Comparison of ENCODE assay signal across 18 mouse cellular contexts in the genomic region with DNA sequence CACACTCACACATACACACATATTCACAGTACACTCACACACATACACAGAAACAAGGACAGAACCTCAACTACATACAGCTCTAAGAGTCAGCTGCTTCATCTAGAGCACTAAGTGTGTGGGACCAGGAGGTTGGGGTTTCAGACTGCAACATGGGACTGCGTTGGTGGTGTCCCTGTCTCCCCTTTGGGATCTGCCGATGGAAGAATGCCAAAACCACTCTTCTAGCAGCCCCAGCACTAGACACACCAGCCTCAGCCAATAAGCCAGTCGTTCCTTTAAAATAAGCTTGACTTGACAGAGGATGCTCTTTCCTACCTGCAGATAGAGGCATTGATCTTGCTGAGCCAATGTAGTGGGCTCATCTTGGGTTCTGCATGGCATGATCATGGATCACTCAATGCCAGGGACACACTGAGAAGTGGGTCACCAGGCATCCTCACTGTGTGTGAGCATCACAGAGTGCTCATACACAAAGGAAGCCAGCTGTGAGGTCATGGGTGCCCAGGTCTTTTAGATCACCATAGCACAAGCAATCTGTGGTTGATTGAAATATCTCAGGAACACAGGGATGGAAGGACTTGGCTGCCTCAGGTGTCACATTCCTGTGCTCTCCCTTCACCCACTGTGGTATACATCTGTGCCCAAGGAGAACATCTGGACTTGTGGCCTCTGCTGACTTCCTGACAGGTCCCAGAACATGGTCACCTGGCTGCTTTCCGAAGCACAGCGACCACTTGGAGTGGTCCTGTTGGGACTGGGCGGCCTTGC. TPM values are rescaled to one million over a fixed set of nuclear protein-coding genes. Genes with fewer than 3 reads are reported as not detected.
A peak's percentile ranks its signal among the peaks of the same experiment; 100 is the strongest.
DNase-seq lines count a peak whose midpoint lies in the region; ATAC-seq and TF ChIP-seq lines count a peak whose summit lies in the region.
"Had no signal": no experiment of that assay in that cellular context is flagged by ENCODE, and none has a peak within 500 bp of the region (broad histone marks: within the 10 kb centered on the region; RNA-seq: fewer than 3 reads in every experiment).

No protein-coding gene starts in this region.

- peaks cover 46% of the 10 kb centered on the region for H3K4me1 ChIP-seq in forebrain, embryonic 15.5 days
- H3K4me1 ChIP-seq in forebrain, embryonic 12.5 days = peaks cover 34% of the 10 kb centered on the region
- H3K4me1 ChIP-seq in hindbrain, postnatal 0 days (ENCODE audit: insufficient read depth, low read length) = peaks cover 14% of the 10 kb centered on the region
- peaks cover 2% of the 10 kb centered on the region; the same call in 1 of the 2 replicates for H3K4me1 ChIP-seq in hindbrain, embryonic 11.5 days (replicated peaks; ENCODE audit: control insufficient read depth, insufficient read depth, low read length)
- H3K4me1 ChIP-seq: intestine, embryonic 15.5 days had no signal

- TF ChIP-seq CTCF in hindbrain, postnatal 0 days (IDR thresholded peaks at IDR 0.05; ENCODE audit: low read depth) = no peak

- no peak overlapping the region for H3K4me3 ChIP-seq in forebrain, embryonic 15.5 days
- no peak overlapping the region for H3K4me3 ChIP-seq in forebrain, embryonic 12.5 days (replicated peaks)
- H3K4me3 ChIP-seq in hindbrain, postnatal 0 days (ENCODE audit: low read length) = no peak overlapping the region
- H3K4me3 ChIP-seq in hindbrain, embryonic 11.5 days (ENCODE audit: low read depth, low read length) = no peak overlapping the region
- H3K4me3 ChIP-seq: embryonic facial prominence, embryonic 13.5 days; heart, embryonic 10.5 days; intestine, embryonic 15.5 days had no signal

- H3K4me2 ChIP-seq in forebrain, embryonic 15.5 days (replicated peaks) = no peak overlapping the region
- H3K4me2 ChIP-seq in forebrain, embryonic 12.5 days = no peak overlapping the region
- no peak overlapping the region for H3K4me2 ChIP-seq in hindbrain, postnatal 0 days (ENCODE audit: low read depth, low read length)
- no peak overlapping the region for H3K4me2 ChIP-seq in hindbrain, embryonic 11.5 days (replicated peaks; ENCODE audit: low read depth, low read length)
- H3K4me2 ChIP-seq: embryonic facial prominence, embryonic 13.5 days; intestine, embryonic 15.5 days had no signal

- ATAC-seq in forebrain, embryonic 15.5 days (replicated peaks) = no peak
- no peak for ATAC-seq in forebrain, embryonic 12.5 days (ENCODE audit: low FRiP score)
- ATAC-seq in hindbrain, postnatal 0 days = no peak
- no peak for ATAC-seq in hindbrain, embryonic 11.5 days (ENCODE audit: low FRiP score)
- ATAC-seq: activated CD4-positive, CD25-positive, alpha-beta regulatory T cell, adult 4 months; intestine, embryonic 15.5 days; Patski had no signal

- H3K27ac ChIP-seq in forebrain, embryonic 15.5 days (replicated peaks) = peak overlapping the region; percentile 84
- no peak overlapping the region for H3K27ac ChIP-seq in forebrain, embryonic 12.5 days
- peak overlapping the region; percentile 54; the same call in 1 of the 2 replicates for H3K27ac ChIP-seq in hindbrain, postnatal 0 days
- H3K27ac ChIP-seq in hindbrain, embryonic 11.5 days (ENCODE audit: low read depth, low read length) = no peak overlapping the region
- H3K27ac ChIP-seq: embryonic facial prominence, embryonic 13.5 days; heart, embryonic 10.5 days; intestine, embryonic 15.5 days had no signal

- peak; percentile 64 for DNase-seq in cerebellum, adult 9-10 months
- DNase-seq in cerebellum, adult 11 months = no peak
- no peak for DNase-seq in hindbrain, postnatal 0 days (ENCODE audit: low spot score)
- DNase-seq in hindbrain, embryonic 11.5 days (ENCODE audit: low spot score) = no peak
- peak; percentile 30 for DNase-seq in brain, adult 2 months (ENCODE audit: low read depth, low spot score)
- DNase-seq: gastrocnemius, postnatal 10 days; heart, adult 18-20 months; heart, postnatal 10 days; heart, postnatal 4 days; kidney, adult 18-20 months had no signal

- H3K27me3 ChIP-seq in forebrain, embryonic 15.5 days = no peaks in the 10 kb centered on the region
- H3K27me3 ChIP-seq in forebrain, embryonic 12.5 days = peaks cover 4% of the 10 kb centered on the region; the same call in 1 of the 2 replicates
- H3K27me3 ChIP-seq in hindbrain, postnatal 0 days (ENCODE audit: insufficient read depth, low read length) = no peaks in the 10 kb centered on the region
- no peaks in the 10 kb centered on the region for H3K27me3 ChIP-seq in hindbrain, embryonic 11.5 days (ENCODE audit: control insufficient read depth, insufficient read depth, low read length)
- H3K27me3 ChIP-seq: CH12.LX; embryonic facial prominence, embryonic 13.5 days; intestine, embryonic 15.5 days; Patski had no signal

- WGBS in forebrain, embryonic 15.5 days = 85% methylated on average over 6 of the region's 6 CpGs
- 89% methylated on average over 6 of the region's 6 CpGs for WGBS in forebrain, embryonic 12.5 days
- WGBS in hindbrain, postnatal 0 days = 59% methylated on average over 6 of the region's 6 CpGs
- WGBS in hindbrain, embryonic 11.5 days = 88% methylated on average over 6 of the region's 6 CpGs

- no peaks in the 10 kb centered on the region for H3K36me3 ChIP-seq in forebrain, embryonic 15.5 days
- no peaks in the 10 kb centered on the region for H3K36me3 ChIP-seq in forebrain, embryonic 12.5 days (replicated peaks)
- no peaks in the 10 kb centered on the region for H3K36me3 ChIP-seq in hindbrain, postnatal 0 days (ENCODE audit: insufficient read depth, low read length)
- H3K36me3 ChIP-seq in hindbrain, embryonic 11.5 days (ENCODE audit: control insufficient read depth, insufficient read depth, low read length) = no peaks in the 10 kb centered on the region
- H3K36me3 ChIP-seq: embryonic facial prominence, embryonic 13.5 days; heart, embryonic 10.5 days; intestine, embryonic 15.5 days had no signal

- no peak overlapping the region for H3K9ac ChIP-seq in forebrain, embryonic 15.5 days (replicated peaks)
- no peak overlapping the region for H3K9ac ChIP-seq in forebrain, embryonic 12.5 days
- H3K9ac ChIP-seq in hindbrain, postnatal 0 days (replicated peaks; ENCODE audit: low read length) = no peak overlapping the region
- no peak overlapping the region for H3K9ac ChIP-seq in hindbrain, embryonic 11.5 days (ENCODE audit: low read depth, low read length)
- H3K9ac ChIP-seq: embryonic facial prominence, embryonic 13.5 days; intestine, embryonic 15.5 days had no signal

- H3K9me3 ChIP-seq in forebrain, embryonic 15.5 days = no peaks in the 10 kb centered on the region
- H3K9me3 ChIP-seq in forebrain, embryonic 12.5 days = no peaks in the 10 kb centered on the region
- no peaks in the 10 kb centered on the region for H3K9me3 ChIP-seq in hindbrain, postnatal 0 days (ENCODE audit: low read length)
- no peaks in the 10 kb centered on the region for H3K9me3 ChIP-seq in hindbrain, embryonic 11.5 days (ENCODE audit: control insufficient read depth, low read length)
- H3K9me3 ChIP-seq: embryonic facial prominence, embryonic 13.5 days; heart, embryonic 10.5 days; intestine, embryonic 15.5 days had no signal

RNA-seq across cellular contexts. Expression of gene Sez6l, which starts 22.7 kb away (rescaled TPM):
- polyA plus RNA-seq in forebrain, embryonic 15.5 days (2015; fragmentation: Nextera tagmentation; extraction: Ambion mirVana) = 33.1 and 33.3 TPM in 2 replicates
- 13.4 and 14.8 TPM in 2 replicates for polyA plus RNA-seq in forebrain, embryonic 12.5 days (2016; fragmentation: Nextera tagmentation; extraction: Ambion mirVana)
- total RNA-seq in hindbrain, postnatal 0 days (2014; rRNA removed) = 80.1 and 93.5 TPM in 2 replicates
- 39.5 and 43.5 TPM in 2 replicates for polyA plus RNA-seq in hindbrain, postnatal 0 days (2015; fragmentation: Nextera tagmentation; extraction: Ambion mirVana)
- 4.9 and 5.1 TPM in 2 replicates for polyA plus RNA-seq in hindbrain, embryonic 11.5 days (2014; fragmentation: Nextera tagmentation; extraction: Ambion mirVana)
- total RNA-seq: CH12.LX had no signal
- polyA plus RNA-seq: activated CD4-positive, CD25-positive, alpha-beta regulatory T cell, adult 4 months had no signal

Comparison
In these comparisons a context has a peak if more than half of its experiments do, and no peak if none do; other contexts are left out.
1. DNase-seq: peak in cerebellum, adult 9-10 months (single experiment) and brain, adult 2 months (single experiment); none in cerebellum, adult 11 months (single experiment), hindbrain, postnatal 0 days (single experiment) and hindbrain, embryonic 11.5 days (single experiment).
2. H3K27ac ChIP-seq: peak in forebrain, embryonic 15.5 days (single experiment) and hindbrain, postnatal 0 days (single experiment); none in forebrain, embryonic 12.5 days (single experiment) and hindbrain, embryonic 11.5 days (single experiment).